Mouse (Mus musculus) testis, adult 2 months (tissue): ENCODE measurements around the gene Gm10570. TPM values are rescaled to one million over a fixed set of nuclear protein-coding genes. Genes with fewer than 3 reads are reported as not detected.

ENCODE experiments used
- H3K27ac ChIP-seq: fragments of 200-500 bp; 2 replicates; pipeline ENCODE4 v1.5.1; 2012; ENCODE audit warnings: low read depth, low read length; ENCODE audit not compliant: control insufficient read depth, insufficient read depth
- H3K27me3 ChIP-seq: fragments of 200-500 bp; 2 replicates; pipeline ENCODE4 v1.6.1; 2012; ENCODE audit warnings: mild to moderate bottlenecking, low read length, moderate library complexity; ENCODE audit not compliant: control insufficient read depth, insufficient read depth
- H3K36me3 ChIP-seq: fragments of 200-500 bp; 2 replicates; pipeline ENCODE4 v1.6.1; 2012; ENCODE audit warnings: mild to moderate bottlenecking, low read length; ENCODE audit not compliant: control insufficient read depth, insufficient read depth
- H3K4me1 ChIP-seq: fragments of 200-500 bp; 2 replicates; pipeline ENCODE4 v1.6.1; 2012; ENCODE audit warnings: low read length; ENCODE audit not compliant: control insufficient read depth, insufficient read depth
- H3K4me3 ChIP-seq: fragments of 200-500 bp; 2 replicates; pipeline ENCODE4 v1.5.1; 2012; ENCODE audit warnings: low read depth, mild to moderate bottlenecking, low read length, moderate library complexity, mixed read lengths; ENCODE audit not compliant: control insufficient read depth
- CTCF ChIP-seq: fragments of 200-500 bp; IDR thresholded peaks from 2 replicates; pipeline ENCODE4 v1.5.1; 2012; ENCODE audit warnings: low read depth, mild to moderate bottlenecking, inconsistent platforms, low read length, moderate library complexity; ENCODE audit not compliant: control insufficient read depth, insufficient read depth, insufficient replicate concordance
- POLR2A ChIP-seq: fragments of 200-500 bp; IDR thresholded peaks from 2 replicates; pipeline ENCODE4 v1.6.1; 2012; ENCODE audit warnings: low read depth, mild to moderate bottlenecking, inconsistent platforms, low read length, moderate library complexity; ENCODE audit not compliant: control insufficient read depth
- polyA plus RNA-seq: library from polyadenylated mRNA; depleted of rRNA; stranded (reverse); fragments of >200 nt; gene quantifications from 2 replicates; pipeline ENCODE4 v1.2.3, GENCODE M21; 2012

Gene Gm10570
- polyA plus RNA-seq, 1 experiment = not detected

- no peaks in the 10 kb centered on the region for H3K36me3 ChIP-seq
- H3K4me1 ChIP-seq = peaks cover 36% of the 10 kb centered on the region
- H3K27ac ChIP-seq = no peak overlapping the region
- no peak overlapping the region for H3K4me3 ChIP-seq
- no peaks in the 10 kb centered on the region for H3K27me3 ChIP-seq
- no peak for TF ChIP-seq CTCF
- TF ChIP-seq POLR2A = no peak
These were observed 3.7 kb downstream of the Gm10570 start for GRCm38 (mm10) chr4:130304746-130305145.

- no peaks in the 10 kb centered on the region for H3K27me3 ChIP-seq
- TF ChIP-seq POLR2A (no peak), CTCF (no peak)
- H3K4me3 ChIP-seq = no peak overlapping the region
- H3K27ac ChIP-seq = no peak overlapping the region
- H3K36me3 ChIP-seq = no peaks in the 10 kb centered on the region
- H3K4me1 ChIP-seq = peaks cover 16% of the 10 kb centered on the region
These were observed 6.1 kb downstream of the Gm10570 start for GRCm38 (mm10) chr4:130302285-130302870.

GRCm38 (mm10) chr4:130299629-130300018 is 8.8 kb downstream of the Gm10570 start:
- no peak overlapping the region for H3K4me3 ChIP-seq
- no peaks in the 10 kb centered on the region for H3K27me3 ChIP-seq
- no peaks in the 10 kb centered on the region for H3K36me3 ChIP-seq
- H3K4me1 ChIP-seq = peaks cover 7% of the 10 kb centered on the region
- peak overlapping the region; percentile 50 for H3K27ac ChIP-seq
- TF ChIP-seq CTCF = no peak
- TF ChIP-seq POLR2A = no peak

GRCm38 (mm10) chr4:130298877-130299628 is 9.4 kb downstream of the Gm10570 start:
- H3K4me3 ChIP-seq = no peak overlapping the region
- H3K36me3 ChIP-seq = no peaks in the 10 kb centered on the region
- no peak for TF ChIP-seq CTCF
- H3K27ac ChIP-seq = peak overlapping the region; percentile 50
- no peaks in the 10 kb centered on the region for H3K27me3 ChIP-seq
- H3K4me1 ChIP-seq = peaks cover 6% of the 10 kb centered on the region

GRCm38 (mm10) chr4:130297123-130297529 is 11.3 kb downstream of the Gm10570 start:
- H3K4me1 ChIP-seq = peaks cover 6% of the 10 kb centered on the region
- H3K36me3 ChIP-seq = no peaks in the 10 kb centered on the region
- no peak overlapping the region for H3K4me3 ChIP-seq
- H3K27ac ChIP-seq = no peak overlapping the region
- TF ChIP-seq CTCF (peak; percentile 86; the same call in 1 of the 2 replicates), POLR2A (no peak)
- no peaks in the 10 kb centered on the region for H3K27me3 ChIP-seq

GRCm38 (mm10) chr4:130296243-130296965 is 12.1 kb downstream of the Gm10570 start:
- Histone ChIP-seq H3K27me3 (no peaks in the 10 kb centered on the region), H3K4me1 (peaks cover 6% of the 10 kb centered on the region), H3K27ac (no peak overlapping the region), H3K4me3 (no peak overlapping the region), H3K36me3 (no peaks in the 10 kb centered on the region)
- TF ChIP-seq CTCF = no peak
- no peak for TF ChIP-seq POLR2A

- TF ChIP-seq POLR2A (no peak), CTCF (no peak)
- no peak overlapping the region for H3K4me3 ChIP-seq
- no peak overlapping the region for H3K27ac ChIP-seq
These were observed 13.3 kb downstream of the Gm10570 start for GRCm38 (mm10) chr4:130295047-130295745.

More at GRCm38 (mm10) chr4:130295047-130295745, 13.3 kb downstream of the Gm10570 start:
- Histone ChIP-seq H3K27me3 (no peaks in the 10 kb centered on the region), H3K4me1 (peaks cover 2% of the 10 kb centered on the region), H3K36me3 (no peaks in the 10 kb centered on the region)
